Mouse (Mus musculus) E14TG2a.4 (cell line): ENCODE measurements at regions not wholly inside any gene's neighbourhood (a gene's known extent, or its start where the extent isn't known, plus 50 kb on each side); places are given as distances from the start of the nearest gene placed in this dataset.

Experiments
- CTCF ChIP-seq: conservative IDR thresholded peaks from 2 replicates; pipeline ENCODE4 v1.5.1; 2014; ENCODE audit warnings: low read length
- POU5F1 ChIP-seq: IDR thresholded peaks from 2 replicates; pipeline ENCODE4 v1.6.1; 2014; ENCODE audit warnings: low read length, borderline replicate concordance

- TF ChIP-seq CTCF, result no peak
- TF ChIP-seq POU5F1, result no peak
These were observed 209.2 kb downstream of the Ptprc start for GRCm38 (mm10) chr1:137966151-137966836.
